Mouse (Mus musculus): ENCODE data around the gene Cd276. TPM values are rescaled to one million over a fixed set of nuclear protein-coding genes. Genes with fewer than 3 reads are reported as not detected.
"Not testable (repeated sequence)": the region's sequence is repeated elsewhere in the genome, so short reads cannot be mapped to it uniquely, and the experiment has no call there.

The Cd276 gene
- polyA plus RNA-seq, 1 experiment from 2014 or later = 11.3 TPM

DNA sequence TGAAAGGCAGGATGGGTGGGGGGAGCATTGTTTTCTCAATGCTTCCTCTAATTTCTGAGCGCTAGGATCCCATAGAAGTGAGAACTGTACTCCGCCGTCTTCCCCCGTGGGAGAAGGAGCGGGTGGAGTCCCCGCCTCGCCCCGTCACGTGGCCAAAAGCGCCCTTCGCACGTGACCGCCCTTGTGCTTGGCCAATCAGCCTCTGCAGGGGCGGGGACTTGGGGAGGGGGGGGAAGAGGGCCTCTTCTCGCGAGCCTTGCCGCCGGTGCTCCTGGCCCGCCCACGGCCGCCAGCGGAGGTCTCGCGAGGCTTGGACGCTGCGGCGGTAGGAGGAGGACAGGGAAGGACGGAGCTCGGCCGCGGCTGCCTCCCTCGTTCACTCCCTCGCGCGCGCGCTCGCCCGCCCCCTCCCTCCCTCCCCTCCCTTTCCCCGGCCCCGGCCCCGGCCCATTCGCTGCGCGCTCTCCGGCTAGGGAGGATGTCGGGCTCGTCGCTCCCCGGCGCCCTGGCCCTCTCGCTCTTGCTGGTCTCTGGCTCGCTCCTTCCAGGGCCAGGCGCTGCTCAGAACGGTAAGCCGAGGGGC lies 26.8 kb upstream of the Cd276 start, which contains the start of gene Nptn:
TSS of gene Nptn (plus strand) at position 283 of the 583 bp plus-strand sequence.
- Histone ChIP-seq H3K4me3 (ENCODE audit: low read depth, low read length) (peak within 1 kb of the TSS; percentile 81), H3K4me2 (replicated peaks; ENCODE audit: low read depth) (peak within 1 kb of the TSS; percentile 60), H3K36me3 (ENCODE audit: control insufficient read depth, insufficient read depth, low read length) (no peaks in the 10 kb centered on the region), H3K27ac (replicated peaks) (peak within 1 kb of the TSS; percentile 95), H3K9me3 (ENCODE audit: control insufficient read depth, low read length) (no peaks in the 10 kb centered on the region), H3K27me3 (ENCODE audit: control insufficient read depth, insufficient read depth, low read length) (no peaks in the 10 kb centered on the region), H3K9ac (ENCODE audit: low read length) (peak within 1 kb of the TSS; percentile 98), H3K4me1 (replicated peaks; ENCODE audit: control insufficient read depth, insufficient read depth) (no peaks in the 10 kb centered on the region)
- ATAC-seq (ENCODE audit: low FRiP score, low TSS enrichment) (peak; percentile 99), DNase-seq (ENCODE audit: low spot score) (peak; percentile 100)
- WGBS = under 1% methylated on average over 42 of the region's 56 CpGs
- TF ChIP-seq CTCF (IDR thresholded peaks at IDR 0.05; ENCODE audit: low read depth) (no peak), EP300 (optimal IDR thresholded peaks at IDR 0.05) (peak; percentile 97)

DNA sequence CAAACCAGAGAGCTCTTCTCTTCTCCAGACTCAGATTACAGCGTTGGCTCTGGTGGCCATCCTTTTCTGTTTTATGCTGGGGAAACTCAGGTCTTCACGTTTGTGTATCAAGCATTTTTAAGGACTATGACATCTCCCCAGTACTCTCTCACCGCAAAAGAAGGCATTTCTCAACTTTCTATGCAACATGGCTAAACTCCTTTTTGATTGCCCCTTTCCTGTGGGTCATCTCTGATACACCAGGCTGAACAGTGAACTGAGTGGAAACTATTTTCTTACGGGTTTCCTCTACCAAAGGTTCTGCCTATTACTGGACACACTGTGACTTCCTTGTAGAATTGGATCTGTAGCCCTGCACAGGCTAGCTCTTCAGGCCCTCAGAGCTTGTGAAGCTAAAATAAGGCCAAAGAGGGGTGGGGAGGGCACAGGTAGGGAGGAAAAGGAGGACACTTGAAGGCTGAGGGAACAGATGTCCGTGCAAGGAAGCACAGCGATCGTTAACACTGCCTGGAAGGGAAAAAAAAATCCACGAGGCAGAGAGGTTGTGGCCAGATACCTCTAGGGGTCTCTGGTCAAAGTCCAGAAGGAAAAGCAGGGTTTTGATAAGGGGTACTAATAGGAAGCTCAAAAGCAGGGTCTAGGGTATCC lies 26.2 kb upstream of the Cd276 start:
- Histone ChIP-seq H3K4me2 (replicated peaks; ENCODE audit: low read depth) (peak overlapping the region; percentile 50), H3K4me3 (ENCODE audit: low read depth, low read length) (peak overlapping the region; percentile 34), H3K4me1 (replicated peaks; ENCODE audit: control insufficient read depth, insufficient read depth) (no peaks in the 10 kb centered on the region), H3K9me3 (ENCODE audit: control insufficient read depth, low read length) (no peaks in the 10 kb centered on the region), H3K9ac (ENCODE audit: low read length) (peak overlapping the region; percentile 38), H3K27me3 (ENCODE audit: control insufficient read depth, insufficient read depth, low read length) (no peaks in the 10 kb centered on the region), H3K36me3 (ENCODE audit: control insufficient read depth, insufficient read depth, low read length) (no peaks in the 10 kb centered on the region), H3K27ac (replicated peaks) (peak overlapping the region; percentile 94)
- no peak for TF ChIP-seq EP300 (optimal IDR thresholded peaks at IDR 0.05)
- peak; percentile 30; the same call in 1 of the 2 replicates for TF ChIP-seq CTCF (IDR thresholded peaks at IDR 0.05; ENCODE audit: low read depth)
- ATAC-seq (ENCODE audit: low FRiP score, low TSS enrichment) (peak; percentile 8), DNase-seq (ENCODE audit: low spot score) (no peak)
- WGBS = 18% methylated on average over 8 of the region's 8 CpGs

DNA sequence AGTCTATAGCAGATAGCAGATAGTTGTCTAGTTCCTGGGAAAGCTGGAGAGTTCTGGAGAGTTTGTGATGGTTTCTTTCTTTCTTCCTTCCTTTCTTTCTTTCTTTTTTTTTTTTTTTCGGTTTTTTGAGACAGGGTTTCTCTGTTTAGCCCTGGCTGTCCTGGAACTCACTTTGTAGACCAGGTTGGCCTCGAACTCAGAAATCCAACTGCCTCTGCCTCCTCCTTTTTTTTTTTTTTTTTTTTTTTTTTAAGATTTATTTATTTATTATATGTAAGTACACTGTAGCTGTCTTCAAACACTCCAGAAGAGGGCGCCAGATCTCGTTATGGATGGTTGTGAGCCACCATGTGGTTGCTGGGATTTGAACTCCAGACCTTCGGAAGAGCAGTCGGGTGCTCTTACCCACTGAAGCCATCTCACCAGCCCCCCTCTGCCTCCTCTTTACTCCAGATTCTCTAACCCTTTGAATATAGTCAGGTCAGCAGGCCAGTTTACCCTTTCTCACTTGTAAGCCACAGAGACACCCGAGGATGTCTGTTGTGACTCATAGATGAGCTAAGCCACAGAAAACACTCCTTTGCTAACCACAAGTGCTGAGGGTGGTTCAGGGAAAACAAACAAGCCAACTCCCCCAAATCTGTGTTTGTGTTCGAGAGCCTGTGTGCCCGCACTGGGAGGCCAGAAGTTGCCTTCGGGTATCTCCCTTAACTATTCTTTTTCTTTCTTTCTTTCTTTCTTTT lies 25.4 kb upstream of the Cd276 start:
- H3K4me2 ChIP-seq (replicated peaks; ENCODE audit: low read depth); H3K9ac ChIP-seq (ENCODE audit: low read length); DNase-seq (ENCODE audit: low spot score); ATAC-seq (ENCODE audit: low FRiP score, low TSS enrichment); H3K9me3 ChIP-seq (ENCODE audit: control insufficient read depth, low read length); H3K27me3 ChIP-seq (ENCODE audit: control insufficient read depth, insufficient read depth, low read length); H3K4me1 ChIP-seq (replicated peaks; ENCODE audit: control insufficient read depth, insufficient read depth); H3K36me3 ChIP-seq (ENCODE audit: control insufficient read depth, insufficient read depth, low read length); H3K4me3 ChIP-seq (ENCODE audit: low read depth, low read length): not testable (repeated sequence)
- TF ChIP-seq CTCF (IDR thresholded peaks at IDR 0.05; ENCODE audit: low read depth) = peak; percentile 37
- peak overlapping the region; percentile 94; the same call in 1 of the 2 replicates for H3K27ac ChIP-seq (replicated peaks)
- 67% methylated on average over 10 of the region's 10 CpGs for WGBS

DNA sequence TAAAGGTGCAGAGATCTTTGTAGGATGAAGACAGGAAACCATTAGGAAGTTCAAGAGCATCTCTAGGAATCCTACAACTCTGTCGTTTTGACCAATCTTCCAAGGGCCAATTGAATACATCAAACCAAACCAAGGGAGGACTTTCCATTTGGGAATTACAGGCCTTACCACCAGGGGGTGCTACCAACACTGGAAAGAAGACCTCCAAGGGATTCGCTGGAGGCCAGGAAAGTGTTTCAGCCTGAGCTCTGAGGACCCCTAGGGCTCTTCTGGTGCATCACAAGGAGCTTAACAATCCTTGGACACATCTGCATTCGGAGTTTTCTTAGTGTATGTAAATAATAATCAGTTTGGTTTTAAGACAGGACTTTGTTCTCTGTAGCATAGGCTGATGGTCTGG lies 23.4 kb upstream of the Cd276 start:
- WGBS = 11% methylated on average over 3 of the region's 3 CpGs
- ATAC-seq (ENCODE audit: low FRiP score, low TSS enrichment) = no peak

DNA sequence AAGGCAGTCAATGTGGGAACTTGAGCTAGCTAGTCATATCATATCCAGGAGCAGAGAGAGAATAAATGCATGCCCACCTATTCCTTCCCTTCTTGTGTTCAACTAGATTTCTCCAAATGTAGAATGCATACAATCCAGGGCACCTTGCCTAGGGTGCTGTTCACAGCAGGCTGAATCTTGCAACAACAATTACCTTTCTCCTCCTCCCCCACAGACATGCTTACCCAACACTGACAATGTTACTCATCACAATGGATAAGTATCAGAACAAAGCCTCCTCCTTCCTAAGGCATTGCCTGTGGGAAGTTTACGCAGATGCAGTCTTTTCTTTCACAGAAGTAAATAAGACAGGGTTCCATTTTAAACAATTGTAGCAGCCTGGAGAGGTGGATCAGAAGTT lies 15.8 kb upstream of the Cd276 start:
- Histone ChIP-seq H3K9ac (ENCODE audit: low read length) (no peak overlapping the region), H3K36me3 (ENCODE audit: control insufficient read depth, insufficient read depth, low read length) (no peaks in the 10 kb centered on the region), H3K9me3 (ENCODE audit: control insufficient read depth, low read length) (no peaks in the 10 kb centered on the region), H3K27me3 (ENCODE audit: control insufficient read depth, insufficient read depth, low read length) (no peaks in the 10 kb centered on the region), H3K4me3 (ENCODE audit: low read depth, low read length) (no peak overlapping the region), H3K27ac (replicated peaks) (no peak overlapping the region), H3K4me2 (replicated peaks; ENCODE audit: low read depth) (no peak overlapping the region), H3K4me1 (replicated peaks; ENCODE audit: control insufficient read depth, insufficient read depth) (no peaks in the 10 kb centered on the region)
- no peak for ATAC-seq (ENCODE audit: low FRiP score, low TSS enrichment)
- no peak for DNase-seq (ENCODE audit: low spot score)
- TF ChIP-seq EP300 (optimal IDR thresholded peaks at IDR 0.05) = no peak
- 86% methylated on average over 1 of the region's 1 CpGs for WGBS

More for the DNA sequence above, 23.4 kb upstream of the Cd276 start:
- Histone ChIP-seq H3K4me3 (ENCODE audit: low read depth, low read length) (no peak overlapping the region), H3K4me2 (replicated peaks; ENCODE audit: low read depth) (no peak overlapping the region), H3K9ac (ENCODE audit: low read length) (no peak overlapping the region), H3K9me3 (ENCODE audit: control insufficient read depth, low read length) (no peaks in the 10 kb centered on the region), H3K27me3 (ENCODE audit: control insufficient read depth, insufficient read depth, low read length) (no peaks in the 10 kb centered on the region), H3K4me1 (replicated peaks; ENCODE audit: control insufficient read depth, insufficient read depth) (no peaks in the 10 kb centered on the region), H3K36me3 (ENCODE audit: control insufficient read depth, insufficient read depth, low read length) (no peaks in the 10 kb centered on the region), H3K27ac (replicated peaks) (no peak overlapping the region)
- peak; percentile 99 for TF ChIP-seq CTCF (IDR thresholded peaks at IDR 0.05; ENCODE audit: low read depth)
- TF ChIP-seq EP300 (optimal IDR thresholded peaks at IDR 0.05) = no peak
- DNase-seq (ENCODE audit: low spot score) = peak; percentile 85

DNA sequence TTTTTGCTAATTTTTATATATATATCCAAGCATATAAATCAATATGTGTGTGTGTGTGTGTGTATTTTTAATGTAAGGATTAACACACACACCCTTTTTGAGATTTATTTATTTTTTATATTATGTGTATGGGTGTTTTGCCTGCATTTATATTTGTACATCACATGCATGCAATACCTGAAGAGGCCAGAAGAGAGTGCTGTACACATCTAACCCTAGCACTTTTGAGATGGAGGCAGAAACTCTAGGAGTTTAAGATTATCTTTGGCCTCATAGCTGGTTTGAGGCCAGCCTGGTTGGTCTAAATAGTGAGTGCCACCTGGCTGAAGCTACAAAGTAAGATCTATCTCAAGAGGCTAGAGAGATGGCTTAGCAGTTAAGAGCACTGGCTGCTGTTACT lies 12.4 kb upstream of the Cd276 start:
- TF ChIP-seq EP300 (optimal IDR thresholded peaks at IDR 0.05) = no peak
- peak; percentile 62 for TF ChIP-seq CTCF (IDR thresholded peaks at IDR 0.05; ENCODE audit: low read depth)
- no peaks in the 10 kb centered on the region for H3K4me1 ChIP-seq (replicated peaks; ENCODE audit: control insufficient read depth, insufficient read depth)
- no peaks in the 10 kb centered on the region for H3K9me3 ChIP-seq (ENCODE audit: control insufficient read depth, low read length)
- H3K27me3 ChIP-seq (ENCODE audit: control insufficient read depth, insufficient read depth, low read length) = no peaks in the 10 kb centered on the region
- ATAC-seq (ENCODE audit: low FRiP score, low TSS enrichment) (no peak), DNase-seq (ENCODE audit: low spot score) (peak; percentile 14)
- no peaks in the 10 kb centered on the region for H3K36me3 ChIP-seq (ENCODE audit: control insufficient read depth, insufficient read depth, low read length)
- no peak overlapping the region for H3K4me3 ChIP-seq (ENCODE audit: low read depth, low read length)
- no peak overlapping the region for H3K27ac ChIP-seq (replicated peaks)
- H3K4me2 ChIP-seq (replicated peaks; ENCODE audit: low read depth) = no peak overlapping the region
- H3K9ac ChIP-seq (ENCODE audit: low read length) = no peak overlapping the region

DNA sequence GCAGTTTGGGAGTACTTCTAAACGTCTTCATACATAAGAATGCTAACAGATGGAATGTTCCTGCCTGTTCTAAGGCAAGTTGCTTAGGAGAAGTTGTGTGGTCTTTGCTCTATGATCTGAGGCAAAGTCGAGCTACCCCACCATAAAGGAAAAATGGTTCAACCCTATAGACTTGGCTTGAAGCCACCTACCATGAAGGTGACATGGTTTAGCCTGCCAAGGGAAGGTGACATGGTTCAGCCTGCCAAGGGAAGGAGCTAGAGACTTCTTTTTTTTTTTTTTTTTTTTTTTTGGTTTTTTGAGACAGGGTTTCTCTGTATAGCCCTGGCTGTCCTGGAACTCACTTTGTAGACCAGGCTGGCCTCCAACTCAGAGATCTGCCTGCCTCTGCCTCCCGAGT lies 10.7 kb upstream of the Cd276 start:
- not testable (repeated sequence) for H3K27ac ChIP-seq (replicated peaks); ATAC-seq (ENCODE audit: low FRiP score, low TSS enrichment); H3K36me3 ChIP-seq (ENCODE audit: control insufficient read depth, insufficient read depth, low read length); H3K27me3 ChIP-seq (ENCODE audit: control insufficient read depth, insufficient read depth, low read length); DNase-seq (ENCODE audit: low spot score); H3K4me1 ChIP-seq (replicated peaks; ENCODE audit: control insufficient read depth, insufficient read depth); H3K4me3 ChIP-seq (ENCODE audit: low read depth, low read length); H3K4me2 ChIP-seq (replicated peaks; ENCODE audit: low read depth); H3K9ac ChIP-seq (ENCODE audit: low read length); H3K9me3 ChIP-seq (ENCODE audit: control insufficient read depth, low read length)
- WGBS = 68% methylated on average over 3 of the region's 3 CpGs

Measured in stomach, postnatal 0 days (tissue).